Mouse (Mus musculus): ENCODE data around the gene Sipa1l3. TPM values are rescaled to one million over a fixed set of nuclear protein-coding genes. Genes with fewer than 3 reads are reported as not detected.

Sipa1l3 gene
- total RNA-seq, 2 experiments from 2014 or later = 211 to 245 TPM

GRCm38 (mm10) chr7:29511598-29512275 is 6.7 kb downstream of the Sipa1l3 start:
- no peak for DNase-seq (ENCODE audit: extremely low spot score in 1 of 2, low spot score in 1 of 2)

- no peak for DNase-seq (ENCODE audit: extremely low spot score in 1 of 2, low spot score in 1 of 2)
Observed at GRCm38 (mm10) chr7:29508522-29508921, 9.9 kb downstream of the Sipa1l3 start.

- no peak for DNase-seq (ENCODE audit: extremely low spot score in 1 of 2, low spot score in 1 of 2)
Observed at GRCm38 (mm10) chr7:29505337-29506318, 12.8 kb downstream of the Sipa1l3 start.

- DNase-seq (ENCODE audit: extremely low spot score in 1 of 2, low spot score in 1 of 2) = no peak
Observed at GRCm38 (mm10) chr7:29504683-29505290, 13.7 kb downstream of the Sipa1l3 start.

GRCm38 (mm10) chr7:29503616-29504015 is 14.8 kb downstream of the Sipa1l3 start:
- no peak for DNase-seq (ENCODE audit: extremely low spot score in 1 of 2, low spot score in 1 of 2)

- no peak for DNase-seq (ENCODE audit: extremely low spot score in 1 of 2, low spot score in 1 of 2)
Observed at GRCm38 (mm10) chr7:29501214-29501613, 17.2 kb downstream of the Sipa1l3 start.

GRCm38 (mm10) chr7:29499071-29499470 is 19.4 kb downstream of the Sipa1l3 start:
- no peak for DNase-seq (ENCODE audit: extremely low spot score in 1 of 2, low spot score in 1 of 2)

- DNase-seq (ENCODE audit: extremely low spot score in 1 of 2, low spot score in 1 of 2) = no peak
Observed at GRCm38 (mm10) chr7:29496953-29497590, 21.4 kb downstream of the Sipa1l3 start.

- DNase-seq (ENCODE audit: extremely low spot score in 1 of 2, low spot score in 1 of 2) = no peak
Observed at GRCm38 (mm10) chr7:29496332-29496731, 22.1 kb downstream of the Sipa1l3 start.

GRCm38 (mm10) chr7:29495880-29496279 is 22.6 kb downstream of the Sipa1l3 start:
- no peak for DNase-seq (ENCODE audit: extremely low spot score in 1 of 2, low spot score in 1 of 2)

- DNase-seq (ENCODE audit: extremely low spot score in 1 of 2, low spot score in 1 of 2) = no peak
Observed at GRCm38 (mm10) chr7:29494854-29495253, 23.6 kb downstream of the Sipa1l3 start.

GRCm38 (mm10) chr7:29494015-29494414 is 24.4 kb downstream of the Sipa1l3 start:
- DNase-seq (ENCODE audit: extremely low spot score in 1 of 2, low spot score in 1 of 2) = no peak

GRCm38 (mm10) chr7:29492992-29493391 is 25.4 kb downstream of the Sipa1l3 start:
- DNase-seq (ENCODE audit: extremely low spot score in 1 of 2, low spot score in 1 of 2) = no peak

GRCm38 (mm10) chr7:29491861-29492260 is 26.6 kb downstream of the Sipa1l3 start:
- DNase-seq (ENCODE audit: extremely low spot score in 1 of 2, low spot score in 1 of 2) = no peak

- no peak for DNase-seq (ENCODE audit: extremely low spot score in 1 of 2, low spot score in 1 of 2)
Observed at GRCm38 (mm10) chr7:29491471-29491755, 27.0 kb downstream of the Sipa1l3 start.

GRCm38 (mm10) chr7:29490704-29491470 is 27.6 kb downstream of the Sipa1l3 start:
- no peak for DNase-seq (ENCODE audit: extremely low spot score in 1 of 2, low spot score in 1 of 2)

- no peak for DNase-seq (ENCODE audit: extremely low spot score in 1 of 2, low spot score in 1 of 2)
Observed at GRCm38 (mm10) chr7:29489851-29490250, 28.6 kb downstream of the Sipa1l3 start.

GRCm38 (mm10) chr7:29489364-29489763 is 29.1 kb downstream of the Sipa1l3 start:
- no peak for DNase-seq (ENCODE audit: extremely low spot score in 1 of 2, low spot score in 1 of 2)

GRCm38 (mm10) chr7:29486753-29487152 is 31.7 kb downstream of the Sipa1l3 start:
- DNase-seq (ENCODE audit: extremely low spot score in 1 of 2, low spot score in 1 of 2) = no peak

GRCm38 (mm10) chr7:29485721-29486120 is 32.7 kb downstream of the Sipa1l3 start:
- no peak for DNase-seq (ENCODE audit: extremely low spot score in 1 of 2, low spot score in 1 of 2)

Data from layer of hippocampus, postnatal 25 days (tissue).